Mouse (Mus musculus) left cerebral cortex, adult 2 months (tissue): ENCODE measurements around the gene Jarid2. TPM values are rescaled to one million over a fixed set of nuclear protein-coding genes. Genes with fewer than 3 reads are reported as not detected.

Experiments used
- DNase-seq, 2 experiments: peaks; one replicate each; pipeline ENCODE4 v3.0.0; 2021 to 2022; ENCODE audit warnings: low spot score in 2 of 2, mixed read lengths in 1 of 2; ENCODE audit errors: extremely low spot score in 1 of 2
- H3K27ac ChIP-seq: fragments of 200-600 bp; 2 replicates; pipeline ENCODE4 v1.8.1; 2022
- H3K4me3 ChIP-seq: fragments of 200-600 bp; 2 replicates; pipeline ENCODE4 v1.8.1; 2022
- CTCF ChIP-seq: fragments of 200-600 bp; IDR thresholded peaks from 2 replicates; pipeline ENCODE4 v1.8.1; 2022; ENCODE audit warnings: antibody characterized with exemption, mild to moderate bottlenecking, moderate library complexity
- intact Hi-C: fragments of 180-260 bp; cut with DNase I; formaldehyde crosslinking; loops from one replicate; pipeline ENCODE4 v1.15.1; 2025
- total RNA-seq, 2 experiments: library from RNA; stranded (reverse); gene quantifications; 2 replicates each; pipeline ENCODE4 v1.2.3; 2021

Jarid2 gene
- total RNA-seq, 2 experiments from 2014 or later, result 34.8 to 34.9 TPM

DNA sequence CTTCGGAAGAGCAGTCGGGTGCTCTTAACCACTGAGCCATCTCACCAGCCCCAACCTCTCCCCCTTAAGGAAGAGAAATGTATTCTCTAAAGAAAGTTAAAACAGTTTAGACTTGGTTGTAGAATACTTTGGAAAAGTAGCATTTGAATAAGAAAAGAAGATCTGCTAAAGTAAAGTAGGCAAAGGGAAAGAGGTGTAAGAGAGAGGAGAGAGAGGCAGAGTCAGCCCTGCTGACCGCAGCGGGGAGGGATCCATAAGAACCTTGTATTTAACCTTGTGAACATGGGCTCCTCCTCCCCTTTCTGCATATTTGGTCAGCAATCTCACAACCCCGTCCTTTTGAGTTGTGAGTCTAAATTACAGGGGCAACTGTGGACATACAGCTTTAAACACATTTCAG lies 83.1 kb downstream of the Jarid2 start:
- no peak for TF ChIP-seq CTCF
- DNase-seq, result no peak
- Histone ChIP-seq H3K4me3 (no peak overlapping the region), H3K27ac (no peak overlapping the region)
- intact Hi-C loops, result no loop called here

DNA sequence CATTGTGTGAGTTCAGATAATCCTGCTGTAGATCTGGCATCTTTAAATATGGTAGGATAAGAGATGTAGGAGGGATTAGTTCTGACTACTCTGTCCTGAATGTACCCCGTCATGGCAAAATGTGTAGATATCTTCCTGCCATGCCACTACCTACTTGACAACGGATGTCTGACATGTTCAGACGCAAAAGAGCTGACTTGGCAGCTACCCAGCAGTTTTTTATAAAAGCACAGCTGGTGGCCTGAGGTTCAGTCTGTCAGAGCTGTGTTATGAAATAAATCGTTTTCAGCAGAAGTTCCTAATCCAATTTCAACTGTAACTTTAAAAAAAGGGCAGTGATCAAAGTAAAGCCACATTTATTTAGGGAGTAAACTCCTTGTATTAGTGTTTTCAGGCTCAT lies 90.1 kb downstream of the Jarid2 start:
- H3K27ac ChIP-seq, result no peak overlapping the region
- intact Hi-C loops, result no loop called here
- no peak for DNase-seq
- TF ChIP-seq CTCF, result no peak
- H3K4me3 ChIP-seq, result no peak overlapping the region

DNA sequence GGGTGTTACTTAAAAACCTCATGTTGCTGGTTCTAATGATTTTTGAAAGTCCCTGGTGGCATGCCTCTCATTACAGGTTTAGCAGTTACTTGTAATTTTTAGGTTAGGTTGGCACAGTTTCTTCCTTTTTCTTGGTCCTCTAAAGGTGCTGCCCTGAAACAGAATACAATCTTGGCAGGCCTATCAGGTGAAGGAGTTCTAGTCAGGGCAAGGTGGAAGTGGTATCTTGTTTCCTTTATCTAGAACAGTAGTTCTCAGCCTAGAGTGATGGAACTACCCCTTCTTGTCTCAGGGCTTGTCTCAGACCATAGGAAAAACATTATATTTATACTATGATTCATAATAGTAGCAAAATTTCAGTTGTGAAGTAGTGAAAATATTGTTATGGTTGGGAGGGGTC lies 93.3 kb downstream of the Jarid2 start:
- intact Hi-C loops, result no loop called here
- no peak for DNase-seq
- TF ChIP-seq CTCF, result no peak
- Histone ChIP-seq H3K4me3 (no peak overlapping the region), H3K27ac (no peak overlapping the region)

DNA sequence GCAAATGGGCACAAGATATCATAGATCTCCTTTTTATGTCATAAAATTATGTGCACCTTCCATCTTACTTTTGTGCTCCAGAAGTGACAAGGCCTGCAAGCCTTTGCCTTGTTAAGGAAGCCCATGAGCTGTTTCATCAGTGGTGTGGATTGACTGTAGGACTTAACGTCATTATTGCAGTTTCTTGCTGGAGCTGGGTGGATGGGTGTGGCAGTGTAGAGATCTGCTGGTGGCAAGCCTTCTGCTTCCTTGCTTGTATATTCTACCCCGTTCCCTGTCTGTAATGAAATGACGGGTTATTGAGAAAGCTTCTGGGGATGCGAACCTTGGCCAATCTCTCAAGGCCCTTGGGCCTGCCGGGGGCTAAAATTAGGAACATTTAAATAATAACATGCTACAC lies 99.6 kb downstream of the Jarid2 start:
- no peak for DNase-seq
- intact Hi-C loops, result no loop called here
- TF ChIP-seq CTCF, result no peak
- no peak overlapping the region for H3K27ac ChIP-seq
- no peak overlapping the region for H3K4me3 ChIP-seq

DNA sequence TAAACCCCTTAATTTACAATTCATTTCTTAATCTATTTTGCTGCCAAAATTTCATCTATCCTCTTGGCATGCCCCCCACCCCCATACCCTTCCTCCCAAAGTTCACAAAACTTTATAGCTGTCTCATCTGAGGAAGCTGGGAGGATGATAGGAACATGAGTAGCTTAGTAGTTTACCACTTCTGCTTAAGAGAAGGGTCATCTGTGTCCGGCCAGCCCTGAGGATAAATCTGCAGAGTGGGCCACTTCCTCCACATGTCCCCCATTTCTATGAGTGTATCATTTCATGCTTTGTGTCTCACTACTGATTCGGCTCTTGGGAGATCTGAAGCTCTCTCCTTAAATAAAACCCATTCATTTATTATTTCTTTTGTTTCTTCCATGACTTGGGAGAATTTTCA lies 102.8 kb downstream of the Jarid2 start:
- no peak overlapping the region for H3K27ac ChIP-seq
- H3K4me3 ChIP-seq, result no peak overlapping the region
- DNase-seq, result no peak
- intact Hi-C loops, result loop anchor here (2.0 to 10.0 kb wide), 4 partner anchors 99 to 1035 kb away; no protein-coding TSS in a partner anchor
- TF ChIP-seq CTCF, result no peak

DNA sequence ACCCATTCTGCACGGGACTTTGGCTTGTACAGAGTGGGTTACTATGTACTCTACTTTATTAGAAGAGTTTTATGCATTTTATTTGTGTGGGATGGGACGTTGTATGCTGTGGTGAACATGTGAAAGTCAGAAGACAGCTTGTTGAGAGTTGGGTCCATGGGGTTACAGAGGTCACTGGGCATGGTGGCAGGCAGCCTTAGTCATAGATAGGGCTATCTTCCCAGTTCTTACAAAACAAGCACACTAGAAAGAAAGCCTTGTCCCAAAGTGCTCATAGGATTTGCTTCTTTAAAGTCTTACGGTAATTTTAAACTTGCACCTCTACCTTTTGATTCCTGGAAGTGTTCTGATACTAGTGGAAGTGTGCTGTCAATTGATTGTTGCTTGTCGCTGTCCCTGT lies 103.6 kb downstream of the Jarid2 start:
- intact Hi-C loops, result loop anchor here (2.0 to 10.0 kb wide), 4 partner anchors 100 to 1036 kb away; no protein-coding TSS in a partner anchor
- no peak overlapping the region for H3K27ac ChIP-seq
- no peak overlapping the region for H3K4me3 ChIP-seq
- no peak for DNase-seq
- no peak for TF ChIP-seq CTCF

DNA sequence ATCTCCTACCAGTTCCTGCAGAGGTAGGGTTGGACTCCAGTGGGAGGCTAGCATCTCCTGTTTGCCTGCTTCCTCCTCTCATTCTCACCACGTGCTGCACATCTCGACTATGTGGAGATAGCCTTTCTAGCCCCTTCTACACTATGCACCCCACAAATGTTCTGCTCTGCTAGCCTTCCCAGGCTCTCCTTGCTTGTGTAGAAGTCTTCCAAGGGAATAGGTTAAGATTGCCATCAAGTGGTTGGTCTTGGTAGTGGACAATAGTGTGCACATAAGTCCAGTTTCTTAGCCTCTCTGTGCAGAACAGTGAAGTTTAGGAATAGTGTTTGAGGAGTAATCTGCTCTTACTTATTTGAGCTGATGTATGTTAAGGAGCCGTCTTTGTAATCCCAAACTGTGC lies 104.1 kb downstream of the Jarid2 start:
- peak; percentile 83 for TF ChIP-seq CTCF
- Histone ChIP-seq H3K27ac (no peak overlapping the region), H3K4me3 (no peak overlapping the region)
- DNase-seq, result peak in 1 of 2 experiments; percentile 24
- intact Hi-C loops, result loop anchor here (2.0 to 10.0 kb wide), 4 partner anchors 101 to 1036 kb away; no protein-coding TSS in a partner anchor

DNA sequence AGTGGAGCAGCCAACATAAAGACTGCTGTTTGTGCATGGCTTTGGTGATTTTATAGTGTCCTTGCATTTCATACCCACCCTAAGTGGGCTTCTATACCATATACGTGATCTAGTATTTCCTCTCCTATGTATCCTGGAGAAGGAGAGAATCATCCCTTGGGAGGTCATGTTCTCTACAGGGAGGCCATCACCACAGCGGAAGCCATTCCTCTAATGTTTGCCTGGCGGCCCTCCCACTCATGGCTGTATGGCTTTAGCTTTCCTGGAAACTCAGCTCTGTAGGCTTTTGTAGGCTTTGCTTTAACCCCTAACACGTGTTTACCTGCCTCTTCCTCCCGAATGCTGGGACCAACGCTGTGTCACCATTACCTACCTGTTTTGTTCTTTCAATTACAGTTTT lies 108.2 kb downstream of the Jarid2 start:
- no peak for TF ChIP-seq CTCF
- no peak overlapping the region for H3K27ac ChIP-seq
- DNase-seq, result no peak
- H3K4me3 ChIP-seq, result no peak overlapping the region
- intact Hi-C loops, result loop anchor here (10.0 kb wide), 1 partner anchor 137 kb away; no protein-coding TSS in a partner anchor

DNA sequence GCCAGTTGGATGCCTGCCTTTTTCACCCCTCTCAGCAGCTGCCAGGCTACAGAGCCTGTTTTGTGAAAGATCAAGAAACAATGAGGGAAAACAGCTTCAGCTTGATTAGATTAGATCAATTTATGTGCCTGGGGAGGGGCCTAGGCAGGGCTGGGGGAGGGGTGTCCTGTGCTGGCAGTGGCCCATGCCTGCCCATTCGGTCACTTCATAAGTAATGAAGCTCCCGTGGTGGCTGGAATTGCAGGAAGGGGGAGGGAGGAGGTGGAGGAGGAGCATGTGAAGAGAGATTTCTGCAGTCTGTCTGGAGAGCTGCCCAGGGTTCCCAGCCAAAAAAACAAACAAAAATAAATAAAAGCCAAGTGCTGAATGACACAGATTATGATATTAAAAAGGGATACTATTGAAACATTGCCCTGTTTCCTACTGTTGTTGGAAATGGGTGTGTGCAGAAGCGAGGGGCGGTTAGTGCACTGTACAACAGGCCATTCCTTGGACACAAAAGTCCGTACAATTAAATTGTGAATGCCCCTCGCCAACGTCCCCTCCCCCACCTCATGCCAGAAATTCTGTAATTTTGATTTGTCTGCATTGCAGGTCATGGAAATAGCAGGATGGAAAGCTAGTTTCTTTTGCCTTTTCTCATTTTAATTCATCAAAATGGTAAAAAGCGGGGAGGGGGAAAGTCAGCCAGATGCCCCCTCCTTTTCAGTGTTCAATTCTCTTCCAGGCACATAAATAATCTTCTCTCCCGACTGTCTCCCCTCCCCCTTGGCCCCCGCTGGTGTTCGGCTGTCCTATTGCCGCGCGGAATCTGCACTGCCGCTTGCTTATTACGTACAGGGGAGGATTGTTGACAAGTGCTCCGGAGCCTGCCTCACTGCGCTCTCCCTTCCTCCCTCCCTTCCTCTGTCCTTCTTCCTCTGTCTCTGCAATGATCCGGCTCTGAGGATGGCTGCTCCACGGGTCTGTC lies 110.9 kb downstream of the Jarid2 start:
- peak; percentile 68 to 69 for DNase-seq
- intact Hi-C loops, result loop anchor here (10.0 kb wide), 1 partner anchor 135 kb away; no protein-coding TSS in a partner anchor
- Histone ChIP-seq H3K27ac (peak overlapping the region; percentile 63), H3K4me3 (peak overlapping the region; percentile 49)
- TF ChIP-seq CTCF, result no peak

DNA sequence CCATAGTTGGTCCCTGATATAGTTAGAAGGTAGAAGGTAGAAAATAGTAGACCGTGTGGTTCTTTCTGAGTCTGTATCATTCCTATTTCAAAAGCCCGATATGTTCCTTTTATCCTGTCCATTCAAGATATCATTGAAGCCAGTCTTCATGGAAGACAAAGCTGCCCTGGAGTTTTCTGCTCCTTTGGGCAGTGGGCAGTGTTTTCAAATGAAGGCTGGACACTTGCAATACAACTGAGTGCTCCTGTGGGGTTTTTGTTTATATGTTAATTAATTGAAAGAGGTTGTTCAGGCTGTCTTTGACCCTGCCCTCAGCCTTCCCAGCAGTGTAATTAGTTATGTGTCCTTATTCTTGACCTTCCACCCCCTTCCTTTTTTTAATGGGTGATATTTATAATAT lies 122.2 kb downstream of the Jarid2 start:
- no peak for DNase-seq
- intact Hi-C loops, result no loop called here
- Histone ChIP-seq H3K4me3 (no peak overlapping the region), H3K27ac (no peak overlapping the region)
- TF ChIP-seq CTCF, result no peak

DNA sequence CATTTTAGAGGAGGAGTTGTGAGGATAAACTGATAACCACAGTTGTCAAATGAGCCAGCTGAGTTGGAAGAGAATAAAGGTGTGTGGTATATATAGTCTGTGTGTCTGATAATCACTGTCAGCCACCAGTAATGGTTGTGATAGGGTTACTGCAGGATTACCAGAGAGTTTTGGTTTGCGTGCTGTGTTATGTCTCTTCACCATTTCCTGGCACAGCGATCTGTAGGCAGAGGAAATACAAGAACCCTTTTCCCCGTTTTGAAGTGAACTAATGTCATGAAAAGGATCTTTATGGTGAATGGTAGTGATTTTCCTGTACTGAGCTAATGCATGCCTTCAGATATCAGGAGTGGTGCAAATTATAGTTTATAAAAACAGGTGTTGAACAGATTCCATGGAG lies 122.8 kb downstream of the Jarid2 start:
- no peak for DNase-seq
- H3K4me3 ChIP-seq, result no peak overlapping the region
- TF ChIP-seq CTCF, result no peak
- intact Hi-C loops, result no loop called here
- no peak overlapping the region for H3K27ac ChIP-seq

DNA sequence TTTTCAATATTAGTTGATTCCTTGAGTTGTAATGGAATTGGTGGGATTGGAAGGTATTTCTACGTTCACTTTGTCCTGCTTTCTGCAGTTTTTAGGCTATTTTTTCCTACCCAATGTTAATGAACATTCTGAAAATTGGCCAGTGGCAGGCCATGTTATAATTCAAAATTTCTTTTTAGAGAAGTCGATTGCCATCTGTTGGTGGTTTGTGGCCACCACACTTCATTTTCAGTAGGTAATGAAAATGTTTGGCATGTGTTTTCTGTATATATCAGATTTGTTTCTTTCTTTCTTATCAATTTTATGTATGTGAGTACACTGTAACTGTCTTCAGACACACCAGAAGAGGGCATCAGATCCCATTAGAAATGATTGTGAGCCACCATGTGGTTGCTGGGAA lies 136.3 kb downstream of the Jarid2 start:
- no peak overlapping the region for H3K27ac ChIP-seq
- DNase-seq, result no peak
- H3K4me3 ChIP-seq, result no peak overlapping the region
- TF ChIP-seq CTCF, result peak; percentile 10
- intact Hi-C loops, result no loop called here
